Mouse (Mus musculus) large intestine, adult 2 months (tissue): ENCODE data around the gene Myod1. TPM values are rescaled to one million over a fixed set of nuclear protein-coding genes. Genes with fewer than 3 reads are reported as not detected.

Experiments
- DNase-seq: peaks from one replicate; pipeline ENCODE4 v3.0.0-alpha.2; 2012; ENCODE audit warnings: low read depth, low spot score
- WGBS: fragments of 180-500 bp; shearing (Covaris S2); methylation state at CpG from one replicate; pipeline ENCODE4 v1.1.7; 2018; 5-methylcytosine and 5-hydroxymethylcytosine counted together
- polyA plus RNA-seq: library from polyadenylated mRNA; depleted of rRNA; stranded (reverse); fragments of >200 nt; gene quantifications from 2 replicates; pipeline ENCODE4 v1.2.3, GENCODE M21; 2012

Gene Myod1
- polyA plus RNA-seq, 1 experiment, result not detected

DNA sequence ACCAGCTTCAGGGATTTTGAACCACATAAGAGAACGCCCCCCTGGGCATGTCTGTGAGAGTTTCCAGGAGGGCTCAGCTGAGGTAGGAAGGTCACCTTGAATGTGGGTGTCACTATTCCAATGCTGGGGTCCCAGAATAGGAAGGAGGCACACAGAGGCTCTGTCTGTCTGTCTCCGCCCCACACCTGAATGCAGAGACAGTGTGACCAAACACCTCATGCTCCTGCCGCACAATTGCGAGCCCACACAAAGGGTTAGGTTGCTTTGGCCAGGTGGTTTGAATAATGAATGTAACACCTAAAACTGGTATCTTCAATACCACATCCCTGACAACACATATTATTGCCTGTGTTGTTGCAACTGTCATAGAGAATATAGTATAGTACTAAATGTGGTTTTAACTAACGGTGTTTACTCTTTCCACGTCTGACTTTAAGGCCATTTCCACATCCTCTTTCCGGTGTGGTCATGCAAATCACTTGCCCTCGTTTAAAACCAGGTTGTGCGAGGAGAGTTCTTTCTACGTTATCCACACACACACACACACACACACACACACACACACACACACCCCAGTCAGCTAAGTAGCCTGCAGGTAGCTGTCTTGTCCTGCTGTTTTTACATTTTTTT lies 13.3 kb downstream of the Myod1 start:
- no peak for DNase-seq
- 56% methylated on average over 10 of the region's 10 CpGs for WGBS

- WGBS, result 46% methylated on average over 4 of the region's 4 CpGs
- DNase-seq, result no peak
These were observed 14.0 kb downstream of the Myod1 start for GRCm38 (mm10) chr7:46390226-46390625.

- DNase-seq, result no peak
- WGBS, result 48% methylated on average over 5 of the region's 5 CpGs
These were observed 15.4 kb downstream of the Myod1 start for GRCm38 (mm10) chr7:46391701-46392100.

DNA sequence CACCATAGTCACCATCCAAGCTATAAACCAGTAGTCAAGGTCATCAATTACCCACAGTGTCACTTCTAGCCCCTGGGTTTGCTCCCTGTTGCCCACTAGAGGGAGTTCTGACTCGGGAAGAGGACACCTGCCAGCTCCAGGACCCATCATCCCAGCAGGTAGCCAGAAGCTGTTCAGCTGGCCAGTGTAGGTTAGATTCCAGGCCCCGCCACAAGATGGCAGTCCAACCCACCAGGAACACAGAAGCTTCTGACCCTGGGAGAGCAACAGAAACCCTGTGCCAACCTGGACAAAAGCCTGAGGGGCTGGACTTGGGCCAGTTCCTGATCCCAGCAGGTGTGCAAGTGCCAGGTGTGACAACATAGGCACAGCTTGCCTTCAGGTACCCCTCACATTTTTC lies 16.8 kb downstream of the Myod1 start:
- peak; percentile 39 for DNase-seq
- WGBS, result 3% methylated on average over 2 of the region's 2 CpGs

- 39% methylated on average over 12 of the region's 12 CpGs for WGBS
- DNase-seq, result no peak
These were observed 17.6 kb downstream of the Myod1 start for GRCm38 (mm10) chr7:46393718-46394511.

GRCm38 (mm10) chr7:46394933-46395332 lies 18.7 kb downstream of the Myod1 start:
- WGBS, result 68% methylated on average over 4 of the region's 4 CpGs

GRCm38 (mm10) chr7:46395571-46395970 lies 19.3 kb downstream of the Myod1 start:
- WGBS, result 32% methylated on average over 6 of the region's 6 CpGs
- DNase-seq, result no peak

More at GRCm38 (mm10) chr7:46394933-46395332, 18.7 kb downstream of the Myod1 start:
- no peak for DNase-seq

GRCm38 (mm10) chr7:46396231-46396927 lies 20.1 kb downstream of the Myod1 start, which contains the start of gene Kcnc1:
Gene Kcnc1, plus strand, starts transcription at chr7:46396497.
- WGBS, result under 1% methylated on average over 93 of the region's 93 CpGs
- DNase-seq, result no peak

DNA sequence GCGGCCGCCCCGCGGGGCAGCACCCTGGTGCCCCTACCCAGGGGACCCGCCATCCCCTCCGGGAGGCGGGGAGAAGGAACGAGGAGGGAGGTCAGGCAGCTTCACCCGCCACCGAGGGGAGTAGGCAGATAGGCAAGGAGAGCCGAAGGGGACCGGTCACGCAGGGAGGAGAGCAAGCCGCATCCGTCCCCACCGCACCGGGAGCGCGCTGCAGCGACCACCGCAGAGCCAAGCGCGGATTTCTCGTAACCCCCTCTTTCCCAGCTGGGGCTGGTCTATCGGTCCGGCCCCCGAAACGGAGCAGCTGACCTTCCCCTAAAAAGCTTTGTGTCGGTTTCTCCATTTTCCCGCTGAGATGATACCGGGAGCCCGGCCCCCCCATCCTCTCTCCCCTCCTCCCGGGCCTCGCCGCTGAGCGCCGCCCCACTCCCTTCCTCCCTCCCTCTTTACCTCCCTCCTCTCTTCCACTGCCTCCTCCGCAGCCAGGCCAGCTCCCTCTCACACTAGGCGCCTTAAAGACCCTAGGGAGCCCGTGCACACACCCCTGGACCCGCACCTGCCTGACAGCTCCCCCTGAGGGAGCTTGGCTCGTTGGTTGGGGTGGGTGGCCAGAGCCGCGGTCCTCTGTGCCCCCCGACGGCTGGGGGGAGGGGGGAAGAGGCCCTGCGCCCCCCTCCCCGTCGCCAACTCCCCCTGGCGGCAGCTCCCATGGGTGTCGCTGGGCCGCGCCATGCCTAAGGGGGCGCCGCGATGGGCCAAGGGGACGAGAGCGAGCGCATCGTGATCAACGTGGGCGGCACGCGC lies 20.9 kb downstream of the Myod1 start:
- no peak for DNase-seq
- 3% methylated on average over 64 of the region's 64 CpGs for WGBS

GRCm38 (mm10) chr7:46397732-46398333 lies 21.6 kb downstream of the Myod1 start:
- no peak for DNase-seq
- 16% methylated on average over 70 of the region's 70 CpGs for WGBS

DNA sequence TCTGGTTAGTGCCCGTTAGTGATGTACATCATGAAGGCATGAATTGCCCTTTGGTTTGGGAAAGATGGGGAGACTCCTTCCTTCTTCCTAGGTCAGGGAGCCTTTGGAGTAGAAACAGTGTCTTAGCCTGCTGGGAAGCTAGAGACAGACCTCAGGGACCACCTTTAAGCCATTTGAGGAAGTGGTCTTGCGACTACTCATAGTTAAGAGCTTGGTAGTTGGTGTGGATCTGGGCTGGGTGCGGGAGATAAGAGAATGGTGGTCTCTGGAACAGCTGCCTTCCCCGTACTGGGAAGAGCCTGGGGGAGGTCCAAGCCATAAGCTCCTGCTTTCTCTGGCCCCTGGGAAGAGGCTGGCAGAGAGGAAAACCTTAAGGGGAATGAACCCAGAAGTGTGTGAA lies 22.3 kb downstream of the Myod1 start:
- WGBS, result 72% methylated on average over 4 of the region's 4 CpGs
- no peak for DNase-seq

- no peak for DNase-seq
- 74% methylated on average over 1 of the region's 1 CpGs for WGBS
These were observed 23.4 kb downstream of the Myod1 start for GRCm38 (mm10) chr7:46399676-46400075.

DNA sequence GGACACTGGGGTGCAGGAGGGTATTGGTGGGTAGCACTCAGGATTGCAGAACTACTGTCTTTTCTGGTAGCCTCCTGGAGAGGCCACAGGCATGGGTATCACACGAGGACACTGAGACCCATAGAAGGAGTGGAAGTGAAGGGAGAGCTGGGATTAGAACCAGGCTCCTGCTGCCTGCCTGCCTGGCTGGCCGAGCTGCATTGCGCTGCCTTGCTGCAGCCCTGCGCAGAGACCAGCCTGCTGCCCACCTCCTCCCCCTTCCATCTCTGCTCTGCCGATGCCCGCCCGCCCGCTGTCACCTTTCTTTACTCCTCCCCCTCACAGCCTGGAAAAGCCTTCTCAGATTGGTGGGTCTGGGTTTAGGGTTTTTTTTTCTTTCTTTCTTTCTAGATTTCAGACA lies 24.1 kb downstream of the Myod1 start:
- no peak for DNase-seq
- WGBS, result 55% methylated on average over 8 of the region's 8 CpGs

- WGBS, result 63% methylated on average over 3 of the region's 3 CpGs
These were observed 25.3 kb downstream of the Myod1 start for GRCm38 (mm10) chr7:46401371-46402180.

GRCm38 (mm10) chr7:46403616-46404485 lies 27.6 kb downstream of the Myod1 start:
- DNase-seq, result no peak

More at GRCm38 (mm10) chr7:46401371-46402180, 25.3 kb downstream of the Myod1 start:
- DNase-seq, result no peak

GRCm38 (mm10) chr7:46404756-46405155 lies 28.5 kb downstream of the Myod1 start:
- DNase-seq, result no peak
- WGBS, result 76% methylated on average over 7 of the region's 7 CpGs

More at GRCm38 (mm10) chr7:46403616-46404485, 27.6 kb downstream of the Myod1 start:
- 77% methylated on average over 15 of the region's 15 CpGs for WGBS

DNA sequence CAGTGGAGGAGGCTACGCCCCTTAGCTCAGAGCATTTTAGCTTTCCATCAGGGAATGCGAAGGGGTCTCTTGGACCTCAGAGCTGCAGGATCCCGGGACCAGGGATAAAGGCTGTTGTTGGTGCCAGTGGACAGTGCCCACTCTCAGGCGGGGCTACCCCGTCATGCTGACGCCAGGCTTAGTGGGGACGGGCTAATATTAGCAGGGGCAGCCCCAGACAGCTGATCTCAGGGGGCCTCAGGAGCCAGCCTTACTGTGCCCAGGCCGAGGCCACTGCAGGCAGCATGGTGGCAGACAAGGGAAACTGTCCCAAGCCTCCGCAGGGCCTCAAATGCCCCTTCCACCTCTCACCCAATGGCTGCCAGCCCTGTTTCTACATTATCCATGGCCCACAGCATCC lies 32.3 kb downstream of the Myod1 start:
- DNase-seq, result no peak
- WGBS, result 79% methylated on average over 9 of the region's 9 CpGs
